Mouse (Mus musculus): ENCODE measurements around the gene Ngly1.

Gene Ngly1

GRCm38 (mm10) chr14:16328531-16328930 lies 79.5 kb downstream of the Ngly1 start:
- no peak for DNase-seq (ENCODE audit: extremely low read depth, low read depth, low spot score)

GRCm38 (mm10) chr14:16328959-16329480 lies 79.9 kb downstream of the Ngly1 start:
- no peak for DNase-seq (ENCODE audit: extremely low read depth, low read depth, low spot score)

- no peak for DNase-seq (ENCODE audit: extremely low read depth, low read depth, low spot score)
Observed at GRCm38 (mm10) chr14:16329756-16330155, 80.7 kb downstream of the Ngly1 start.

GRCm38 (mm10) chr14:16334260-16334659 lies 85.2 kb downstream of the Ngly1 start:
- no peak for DNase-seq (ENCODE audit: extremely low read depth, low read depth, low spot score)

GRCm38 (mm10) chr14:16335835-16336417 lies 86.8 kb downstream of the Ngly1 start:
- no peak for DNase-seq (ENCODE audit: extremely low read depth, low read depth, low spot score)

GRCm38 (mm10) chr14:16347505-16347904 lies 98.4 kb downstream of the Ngly1 start:
- no peak for DNase-seq (ENCODE audit: extremely low read depth, low read depth, low spot score)

- DNase-seq (ENCODE audit: extremely low read depth, low read depth, low spot score) = no peak
Observed at GRCm38 (mm10) chr14:16359704-16360103, 110.6 kb downstream of the Ngly1 start.

Data from fat pad, adult 2 months (tissue).